Mouse (Mus musculus) CH12.LX (cell line): ENCODE data around the gene Runx3. TPM values are rescaled to one million over a fixed set of nuclear protein-coding genes. Genes with fewer than 3 reads are reported as not detected.

Experiments
- DNase-seq: peaks from one replicate; pipeline ENCODE4 v3.0.0-alpha.2; 2013; ENCODE audit errors: extremely low read depth
- H3K27ac ChIP-seq: 2 replicates; pipeline ENCODE4 v1.5.1; 2012; ENCODE audit warnings: low read depth, mild to moderate bottlenecking, control low read depth, moderate library complexity; ENCODE audit not compliant: insufficient read depth
- H3K27me3 ChIP-seq: replicated peaks from 2 replicates; pipeline ENCODE3; 2012; ENCODE audit warnings: inconsistent platforms
- H3K36me3 ChIP-seq, 2 experiments: replicated peaks in 1 of 2; 2 replicates each; pipeline versions ENCODE3 to v1.6.1; 2012; ENCODE audit warnings: inconsistent platforms in 1 of 2, low read length in 1 of 2, mild to moderate bottlenecking in 1 of 2, mixed read lengths in 1 of 2, moderate library complexity in 1 of 2; ENCODE audit not compliant: control insufficient read depth in 1 of 2, insufficient read depth in 1 of 2
- H3K4me1 ChIP-seq, 2 experiments: 2 replicates each; pipeline ENCODE4 v1.6.1; 2012; ENCODE audit warnings: inconsistent platforms in 1 of 2, moderate library complexity in 1 of 2; ENCODE audit not compliant: insufficient read depth in 2 of 2, control insufficient read depth in 1 of 2
- H3K4me2 ChIP-seq: 2 replicates; pipeline ENCODE4 v1.6.1; 2012; ENCODE audit warnings: low read depth, mild to moderate bottlenecking, control low read depth; ENCODE audit not compliant: poor library complexity, insufficient read depth, severe bottlenecking
- H3K4me3 ChIP-seq, 3 experiments: fragments of 150-350 bp in 1 of 3; sonication (generic) in 1 of 3; replicated peaks in 1 of 3; 2 replicates each; pipeline versions ENCODE3 to v1.5.1; 2011 to 2012; ENCODE audit warnings: low read depth in 2 of 3, low read length in 2 of 3, mild to moderate bottlenecking in 2 of 3, moderate library complexity in 2 of 3, control low read depth in 1 of 3, improper control_type of control experiment in 1 of 3, inconsistent platforms in 1 of 3, mixed read lengths in 1 of 3; ENCODE audit not compliant: poor library complexity in 1 of 3
- H3K79me2 ChIP-seq: replicated peaks from 2 replicates; pipeline ENCODE4 v1.6.1; 2012; ENCODE audit warnings: mild to moderate bottlenecking, moderate library complexity; ENCODE audit not compliant: control insufficient read depth, poor library complexity, insufficient read depth, severe bottlenecking; ENCODE audit errors: extremely low read depth
- H3K9ac ChIP-seq: 2 replicates; pipeline ENCODE4 v1.6.1; 2012; ENCODE audit warnings: low read depth, mild to moderate bottlenecking, control low read depth, moderate library complexity; ENCODE audit not compliant: insufficient read depth
- H3K9me3 ChIP-seq: replicated peaks from 2 replicates; pipeline ENCODE3; 2012; ENCODE audit warnings: low read length, inconsistent platforms, mixed read lengths
- CHD2 ChIP-seq: IDR thresholded peaks from 2 replicates; pipeline ENCODE4 v1.6.1; 2011; ENCODE audit warnings: low read length, improper control_type of control experiment
- CTCF ChIP-seq, 2 experiments: IDR thresholded peaks in 1 of 2; conservative IDR thresholded peaks in 1 of 2; 2 replicates each; pipeline ENCODE4 v1.5.1; 2011 to 2012; ENCODE audit warnings: low read depth in 2 of 2, low read length in 2 of 2, improper control_type of control experiment in 1 of 2, inconsistent platforms in 1 of 2, mild to moderate bottlenecking in 1 of 2, moderate library complexity in 1 of 2
- ELF1 ChIP-seq: IDR thresholded peaks from 2 replicates; pipeline ENCODE4 v1.6.1; 2014; ENCODE audit warnings: low read depth, mild to moderate bottlenecking, inconsistent platforms, low read length, improper control_type of control experiment
- JUN ChIP-seq: IDR thresholded peaks from 2 replicates; pipeline ENCODE4 v1.6.1; 2011; ENCODE audit warnings: low read depth, mild to moderate bottlenecking, low read length, improper control_type of control experiment, moderate library complexity; ENCODE audit not compliant: insufficient read depth
- MAFK ChIP-seq: IDR thresholded peaks from 2 replicates; pipeline ENCODE4 v1.6.1; 2011; ENCODE audit warnings: low read length, improper control_type of control experiment; ENCODE audit not compliant: insufficient replicate concordance
- MAX ChIP-seq: IDR thresholded peaks from 2 replicates; pipeline ENCODE4 v1.6.1; 2011; ENCODE audit warnings: low read length, improper control_type of control experiment
- NELFE ChIP-seq: IDR thresholded peaks from 2 replicates; pipeline ENCODE4 v1.6.1; 2011; ENCODE audit warnings: low read depth, low read length, improper control_type of control experiment
- NRF1 ChIP-seq: IDR thresholded peaks from 2 replicates; pipeline ENCODE4 v1.6.1; 2014; ENCODE audit warnings: low read depth, mild to moderate bottlenecking, inconsistent platforms, low read length, improper control_type of control experiment, moderate library complexity
- POLR2A ChIP-seq: IDR thresholded peaks from 2 replicates; pipeline ENCODE4 v1.6.1; 2011; ENCODE audit warnings: low read depth, mild to moderate bottlenecking, improper control_type of control experiment, low read length
- RAD21 ChIP-seq: IDR thresholded peaks from 2 replicates; pipeline ENCODE4 v1.6.1; 2011; ENCODE audit warnings: low read depth, mild to moderate bottlenecking, low read length, improper control_type of control experiment, moderate library complexity
- SMC3 ChIP-seq: IDR thresholded peaks from 2 replicates; pipeline ENCODE4 v1.6.1; 2011; ENCODE audit warnings: low read depth, low read length, improper control_type of control experiment
- TBP ChIP-seq: conservative IDR thresholded peaks from 2 replicates; pipeline ENCODE4 v1.6.1; 2011; ENCODE audit warnings: low read depth, low read length, improper control_type of control experiment
- UBTF ChIP-seq: IDR thresholded peaks from 2 replicates; pipeline ENCODE4 v1.6.1; 2012; ENCODE audit warnings: low read depth, mild to moderate bottlenecking, inconsistent platforms, low read length, improper control_type of control experiment, moderate library complexity
- USF1 ChIP-seq: IDR thresholded peaks from 2 replicates; pipeline ENCODE4 v1.6.1; 2014; ENCODE audit warnings: low read depth, mild to moderate bottlenecking, inconsistent platforms, low read length, improper control_type of control experiment
- dilution Hi-C: fragments of 300-500 bp; cut with MboI; formaldehyde crosslinking; loops from 2 replicates; pipeline ENCODE4 v1.14.3; 2020; ENCODE audit warnings: low sequenced_read_pairs; ENCODE audit not compliant: extremely low pct_unique_long_range_greater_than_20kb, extremely low pct_ligation_motif_present
- in situ Hi-C: fragments of 300-500 bp; cut with MboI; formaldehyde crosslinking; loops from 3 replicates; pipeline ENCODE4 v1.14.3; 2019; ENCODE audit warnings: low sequenced_read_pairs, low pct_ligation_motif_present, low pct_unique_long_range_greater_than_20kb, mixed read lengths
- polyA plus RNA-seq: library from polyadenylated mRNA; unstranded; fragments of >175 nt; gene quantifications from 2 replicates; pipeline ENCODE4 v1.2.1, GENCODE M21; 2012; ENCODE audit warnings: low read depth; ENCODE audit not compliant: insufficient read length
- total RNA-seq, 2 experiments: library from RNA; depleted of rRNA; stranded (reverse); fragments of 300-350 nt in 1 of 2; fragments of >200 nt in 1 of 2; gene quantifications; 2 replicates each; pipeline ENCODE4 v1.2.3; 2012 to 2014

Runx3 gene
- total and polyA plus RNA-seq, 3 experiments: 5.0 to 61.1 (median 19.7) TPM

DNA sequence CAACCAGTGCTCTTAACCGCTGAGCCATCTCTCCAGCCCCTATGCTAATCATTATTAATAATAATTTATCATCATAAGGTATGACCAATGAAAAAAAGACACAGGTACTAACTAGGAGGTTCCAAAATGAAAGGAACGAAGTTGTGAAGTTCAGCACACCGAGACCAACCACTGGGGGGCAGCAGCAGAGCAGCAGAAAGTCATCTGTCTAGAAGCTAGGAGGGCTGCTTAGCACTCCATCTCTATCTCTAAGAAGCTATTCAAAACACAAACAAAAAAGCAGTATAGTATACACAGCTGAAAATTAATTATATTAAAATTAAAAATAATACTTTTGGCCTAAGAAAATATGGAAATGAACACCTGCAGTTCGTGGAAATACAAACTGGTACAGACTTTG is 99.2 kb downstream of the Runx3 start:
- Histone ChIP-seq H3K79me2 (peaks cover 60% of the 10 kb centered on the region), H3K9me3 (peaks cover 1% of the 10 kb centered on the region), H3K9ac (no peak overlapping the region), H3K4me3 (no peak overlapping the region), H3K27me3 (no peaks in the 10 kb centered on the region), H3K4me1 (peaks cover 7 to 41% of the 10 kb centered on the region in 2 experiments), H3K27ac (no peak overlapping the region), H3K4me2 (no peak overlapping the region), H3K36me3 (peaks cover 88 to 94% of the 10 kb centered on the region in 2 experiments)
- in situ Hi-C loops (loop anchor here (5.0 kb wide), 1 partner anchor 93 kb away; no protein-coding TSS in a partner anchor), dilution Hi-C loops (no loop called here)
- DNase-seq: peak; percentile 68
- TF ChIP-seq CTCF (conservative IDR thresholded peaks at IDR 0.05 in 1 of 2, IDR thresholded peaks at IDR 0.05 in 1 of 2; ENCODE audit: low read depth in 2 of 2, low read length in 2 of 2) (peak in 1 of 2 experiments; percentile 78; a peak in 2 of 4 replicates), MAFK (no peak), RAD21 (peak; percentile 71), SMC3 (peak; percentile 72)

DNA sequence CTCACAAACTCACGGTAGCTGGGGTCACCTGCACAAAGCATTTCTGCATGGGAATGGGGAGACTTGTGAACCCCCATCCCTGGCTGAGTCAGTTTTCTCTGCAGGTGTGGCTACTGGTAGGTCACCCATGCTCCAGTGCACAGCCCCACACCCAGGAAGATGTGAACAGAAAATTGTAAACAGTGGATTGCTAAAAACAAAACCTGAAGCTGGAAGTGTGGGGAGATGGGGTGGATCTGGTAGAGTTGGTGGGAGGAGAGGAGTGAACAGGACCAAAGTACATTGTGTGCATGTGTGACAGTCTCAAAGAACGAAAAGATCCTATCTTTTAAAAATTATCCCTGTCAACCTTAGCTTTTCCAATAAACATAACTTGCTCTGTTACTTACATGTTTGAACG is 100.2 kb downstream of the Runx3 start:
- no peaks in the 10 kb centered on the region for H3K27me3 ChIP-seq
- no peak for DNase-seq
- no peak overlapping the region for H3K4me2 ChIP-seq
- H3K9ac ChIP-seq: no peak overlapping the region
- peaks cover 11 to 49% of the 10 kb centered on the region in 2 experiments for H3K4me1 ChIP-seq
- H3K79me2 ChIP-seq: peaks cover 67% of the 10 kb centered on the region
- peaks cover 1% of the 10 kb centered on the region for H3K9me3 ChIP-seq
- dilution Hi-C loops: no loop called here
- in situ Hi-C loops: loop anchor here (5.0 kb wide), 1 partner anchor 92 kb away; no protein-coding TSS in a partner anchor
- H3K4me3 ChIP-seq: no peak overlapping the region
- TF ChIP-seq NRF1 (no peak), NELFE (no peak), CHD2 (no peak), MAFK (no peak), MAX (no peak), UBTF (no peak), POLR2A (no peak), ELF1 (no peak), USF1 (no peak), JUN (no peak), TBP (no peak)
- H3K36me3 ChIP-seq: peaks cover 83 to 92% of the 10 kb centered on the region in 2 experiments
- no peak overlapping the region for H3K27ac ChIP-seq
